In genomic region chr10:43477865-43478681, GRCm38 (mm10) we compare ENCODE assay signal across 8 mouse cellular contexts. TPM values are rescaled to one million over a fixed set of nuclear protein-coding genes. Genes with fewer than 3 reads are reported as not detected.
A peak's percentile ranks its signal among the peaks of the same experiment; 100 is the strongest.
DNase-seq lines count a peak whose midpoint lies in the region; ATAC-seq and TF ChIP-seq lines count a peak whose summit lies in the region.

No protein-coding gene starts in this region.

- H3K36me3 ChIP-seq in intestine, embryonic 16.5 days (ENCODE audit: control insufficient read depth, insufficient read depth, low read length), result no peaks in the 10 kb centered on the region
- no peaks in the 10 kb centered on the region for H3K36me3 ChIP-seq in limb, embryonic 11.5 days (ENCODE audit: control insufficient read depth, insufficient read depth, low read length)
- H3K36me3 ChIP-seq in midbrain, embryonic 13.5 days, result no peaks in the 10 kb centered on the region

- TF ChIP-seq CTCF in cortical plate, adult 2 months (IDR thresholded peaks at IDR 0.05; ENCODE audit: extremely low read depth, insufficient read depth, low read length), result no peak

- H3K9me3 ChIP-seq in intestine, embryonic 16.5 days (ENCODE audit: control insufficient read depth, low read length), result no peaks in the 10 kb centered on the region
- no peaks in the 10 kb centered on the region for H3K9me3 ChIP-seq in limb, embryonic 11.5 days (ENCODE audit: control insufficient read depth, low read length)
- H3K9me3 ChIP-seq in midbrain, embryonic 13.5 days, result no peaks in the 10 kb centered on the region

- no peaks in the 10 kb centered on the region for H3K27me3 ChIP-seq in intestine, embryonic 16.5 days (replicated peaks; ENCODE audit: control insufficient read depth, insufficient read depth, low read length)
- H3K27me3 ChIP-seq in limb, embryonic 11.5 days (ENCODE audit: control insufficient read depth, insufficient read depth, low read length), result no peaks in the 10 kb centered on the region
- no peaks in the 10 kb centered on the region for H3K27me3 ChIP-seq in midbrain, embryonic 13.5 days

- peak; percentile 37 for DNase-seq in CD4-positive, CD25-positive, alpha-beta regulatory T cell, adult 2 months (ENCODE audit: low read depth, low spot score)
- DNase-seq in gastrocnemius, postnatal 36 days, result peak; percentile 20 to 30
- DNase-seq in limb, embryonic 11.5 days (ENCODE audit: low spot score), result peak; percentile 80
- DNase-seq in spleen, adult 18-20 months, result peak; percentile 19 to 31

- no peak for ATAC-seq in CD4-positive, CD25-positive, alpha-beta regulatory T cell, adult 4 months
- peak; percentile 46 for ATAC-seq in intestine, embryonic 16.5 days
- peak; percentile 61; the same call in 1 of the 2 replicates for ATAC-seq in limb, embryonic 11.5 days (ENCODE audit: insufficient number of reproducible peaks, low FRiP score, low TSS enrichment, low read depth)
- ATAC-seq in midbrain, embryonic 13.5 days, result peak; percentile 40

- peak overlapping the region; percentile 89 for H3K4me2 ChIP-seq in intestine, embryonic 16.5 days (ENCODE audit: low read depth, low read length)
- peak overlapping the region; percentile 81 for H3K4me2 ChIP-seq in limb, embryonic 11.5 days (ENCODE audit: low read depth, severe bottlenecking)
- peak overlapping the region; percentile 89 for H3K4me2 ChIP-seq in midbrain, embryonic 13.5 days (replicated peaks)

- H3K4me3 ChIP-seq in cortical plate, adult 2 months (ENCODE audit: insufficient read depth, low read length), result peak overlapping the region; percentile 53
- H3K4me3 ChIP-seq in intestine, embryonic 16.5 days (ENCODE audit: low read length), result peak overlapping the region; percentile 83
- H3K4me3 ChIP-seq in limb, embryonic 11.5 days (ENCODE audit: low read depth, low read length), result peak overlapping the region; percentile 78
- H3K4me3 ChIP-seq in midbrain, embryonic 13.5 days (replicated peaks), result peak overlapping the region; percentile 80

- 0 out of 2 replicates have a peak, but pooled peaks have one; percentile 20 for TF ChIP-seq POLR2A in cortical plate, adult 2 months (IDR thresholded peaks at IDR 0.05; ENCODE audit: extremely low read depth, insufficient read depth, low read length)

- peaks cover 4% of the 10 kb centered on the region; the same call in 1 of the 2 replicates for H3K4me1 ChIP-seq in cortical plate, adult 2 months (ENCODE audit: control insufficient read depth, insufficient read depth, low read length)
- peaks cover 6% of the 10 kb centered on the region for H3K4me1 ChIP-seq in intestine, embryonic 16.5 days (ENCODE audit: control insufficient read depth, insufficient read depth, low read length)
- H3K4me1 ChIP-seq in limb, embryonic 11.5 days (ENCODE audit: control insufficient read depth, insufficient read depth, low read length), result peaks cover 19% of the 10 kb centered on the region
- peaks cover 44% of the 10 kb centered on the region for H3K4me1 ChIP-seq in midbrain, embryonic 13.5 days (replicated peaks)

- intact Hi-C loops in gastrocnemius, postnatal 36 days (cut with DNase I), result no loop called here

- WGBS in intestine, embryonic 16.5 days, result under 1% methylated on average over 42 of the region's 42 CpGs
- under 1% methylated on average over 42 of the region's 42 CpGs for WGBS in limb, embryonic 11.5 days
- WGBS in midbrain, embryonic 13.5 days, result under 1% methylated on average over 42 of the region's 42 CpGs

- H3K9ac ChIP-seq in intestine, embryonic 16.5 days (ENCODE audit: low read depth, low read length), result peak overlapping the region; percentile 97
- peak overlapping the region; percentile 92 for H3K9ac ChIP-seq in limb, embryonic 11.5 days (ENCODE audit: low read length)
- peak overlapping the region; percentile 92 for H3K9ac ChIP-seq in midbrain, embryonic 13.5 days (replicated peaks)

- peak overlapping the region; percentile 18; the same call in 1 of the 2 replicates for H3K27ac ChIP-seq in cortical plate, adult 2 months (ENCODE audit: insufficient read depth, low read length)
- peak overlapping the region; percentile 97 for H3K27ac ChIP-seq in intestine, embryonic 16.5 days (ENCODE audit: low read length)
- peak overlapping the region; percentile 92 for H3K27ac ChIP-seq in limb, embryonic 11.5 days (replicated peaks; ENCODE audit: low read depth, low read length)
- H3K27ac ChIP-seq in midbrain, embryonic 13.5 days, result peak overlapping the region; percentile 98

RNA-seq across cellular contexts. Expression of gene Bend3, which starts 0.6 kb away (rescaled TPM):
- polyA plus RNA-seq in CD4-positive, CD25-positive, alpha-beta regulatory T cell, adult 4 months (2017; shearing (Covaris generic)), result under 1 TPM; 0.48 to 0.91 TPM
- polyA plus RNA-seq in cortical plate, adult 2 months (2012; rRNA removed), result 4.3 and 5.1 TPM in 2 replicates
- total RNA-seq in gastrocnemius, postnatal 36 days (2021), result 1 to 10 TPM; 3.6 to 4.9 TPM
- 2.1 and 2.2 TPM in 2 replicates for polyA plus RNA-seq in intestine, embryonic 16.5 days (2015; fragmentation: Nextera tagmentation; extraction: Ambion mirVana)
- polyA plus RNA-seq in limb, embryonic 11.5 days (2014; fragmentation: Nextera tagmentation; extraction: Ambion mirVana), result 8.4 and 8.5 TPM in 2 replicates
- 4.2 TPM in 2 replicates for polyA plus RNA-seq in midbrain, embryonic 13.5 days (2015; fragmentation: Nextera tagmentation; extraction: Ambion mirVana)

RNA-seq across cellular contexts. Expression of gene Gm9803, which starts 45.8 kb away (rescaled TPM):
- polyA plus RNA-seq in CD4-positive, CD25-positive, alpha-beta regulatory T cell, adult 4 months (2017; shearing (Covaris generic)), result 10 to 100 TPM; 28.0 to 34.3 TPM
- polyA plus RNA-seq in cortical plate, adult 2 months (2012; rRNA removed), result 24.8 and 26.6 TPM in 2 replicates
- total RNA-seq in gastrocnemius, postnatal 36 days (2021), result 1 to 10 TPM; 5.4 to 9.2 TPM
- polyA plus RNA-seq in intestine, embryonic 16.5 days (2015; fragmentation: Nextera tagmentation; extraction: Ambion mirVana), result 3.8 and 12.6 TPM in 2 replicates
- 5.3 and 8.7 TPM in 2 replicates for polyA plus RNA-seq in limb, embryonic 11.5 days (2014; fragmentation: Nextera tagmentation; extraction: Ambion mirVana)
- 29.1 and 30.9 TPM in 2 replicates for polyA plus RNA-seq in midbrain, embryonic 13.5 days (2015; fragmentation: Nextera tagmentation; extraction: Ambion mirVana)

Comparison
In these comparisons a context has a peak if more than half of its experiments do, and no peak if none do; other contexts are left out.
1. DNase-seq: peak in every context shown above with its lines; median percentile 80 in limb, embryonic 11.5 days; 37 in CD4-positive, CD25-positive, alpha-beta regulatory T cell, adult 2 months; 25 in gastrocnemius, postnatal 36 days; 25 in spleen, adult 18-20 months.
2. H3K27ac ChIP-seq: peak in every context shown above with its lines; median percentile 98 in midbrain, embryonic 13.5 days; 97 in intestine, embryonic 16.5 days; 92 in limb, embryonic 11.5 days; 18 in cortical plate, adult 2 months.